Mouse (Mus musculus) liver, adult 2 months (tissue): ENCODE measurements around the gene Me1.

Source experiments
- CTCF ChIP-seq: fragments of 200-500 bp; IDR thresholded peaks from 2 replicates; pipeline ENCODE4 v1.5.1; 2011; ENCODE audit warnings: low read depth, low read length, control low read depth
- POLR2A ChIP-seq: fragments of 200-500 bp; IDR thresholded peaks from 2 replicates; pipeline ENCODE4 v1.6.1; 2011; ENCODE audit warnings: low read length, control low read depth; ENCODE audit not compliant: insufficient read depth; ENCODE audit errors: extremely low read depth

- TF ChIP-seq CTCF: no peak
- TF ChIP-seq POLR2A: no peak
Observed at GRCm38 (mm10) chr9:86627745-86628496, 67.8 kb downstream of the Me1 start.
